Mouse (Mus musculus): ENCODE data around the gene Agk.

DNA sequence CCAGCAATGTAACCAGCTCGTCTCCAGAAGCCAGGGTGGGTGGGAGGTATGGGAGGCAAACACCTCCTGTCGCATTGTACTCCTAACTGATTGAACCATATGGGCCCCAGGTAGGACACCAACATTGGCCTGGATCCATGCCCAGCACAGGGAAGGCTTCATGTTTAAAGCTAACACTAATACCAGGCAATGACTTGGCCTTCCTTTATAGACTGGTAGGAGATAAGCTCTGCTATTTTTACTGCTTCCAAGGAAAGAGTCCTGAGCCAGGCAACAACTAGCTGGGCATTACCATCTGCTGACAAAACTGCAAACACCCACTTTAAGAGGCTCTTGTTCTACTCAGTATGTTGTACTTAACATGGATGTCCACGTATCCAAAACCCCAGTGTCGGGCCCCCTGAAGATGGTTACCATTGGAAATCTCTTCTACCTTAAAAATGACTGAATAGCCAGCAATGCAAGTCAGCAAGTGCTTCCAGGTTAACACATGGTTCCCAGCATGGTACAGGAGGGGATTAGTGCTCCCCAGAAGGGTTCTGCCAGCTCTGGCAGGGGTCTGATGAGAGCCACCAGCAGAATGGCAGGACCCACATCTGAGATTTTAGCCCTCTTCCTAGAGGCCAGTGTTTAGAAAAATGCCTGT is 78.8 kb downstream of the Agk start:
- TF ChIP-seq CTCF (IDR thresholded peaks at IDR 0.05; ENCODE audit: low read depth, low read length), result no peak
- TF ChIP-seq POLR2A (IDR thresholded peaks at IDR 0.05; ENCODE audit: insufficient read depth, low read length), result no peak

All from ES-Bruce4 (cell line).